Mouse (Mus musculus) ES-CJ7 (cell line): ENCODE measurements at regions not wholly inside any gene's neighbourhood (a gene's known extent, or its start where the extent isn't known, plus 50 kb on each side); places are given as distances from the start of the nearest gene placed in this dataset.

Experiments used
- DNase-seq: peaks from one replicate; pipeline ENCODE4 v3.0.0; 2011; ENCODE audit warnings: low read depth, low spot score

DNA sequence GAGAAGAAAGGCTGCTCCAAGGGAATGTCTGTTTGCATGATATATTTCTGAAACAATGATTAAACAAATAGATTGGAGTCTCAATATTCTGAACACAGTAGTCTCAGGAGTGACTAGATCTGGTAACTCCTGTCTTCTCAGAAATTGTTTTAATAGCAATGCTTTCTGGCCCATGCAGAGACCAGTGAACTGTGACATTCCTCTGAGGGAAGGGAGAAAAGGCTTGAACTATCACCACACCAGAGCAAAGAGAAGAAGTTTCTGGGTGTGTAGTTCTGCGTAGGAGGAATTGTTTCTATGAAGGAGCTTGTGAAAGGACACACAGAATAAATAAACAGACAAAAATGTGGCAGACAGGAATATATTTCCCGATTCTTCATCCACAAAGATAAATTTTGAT, 277.1 kb downstream of the Osr1 start:
- no peak for DNase-seq

DNA sequence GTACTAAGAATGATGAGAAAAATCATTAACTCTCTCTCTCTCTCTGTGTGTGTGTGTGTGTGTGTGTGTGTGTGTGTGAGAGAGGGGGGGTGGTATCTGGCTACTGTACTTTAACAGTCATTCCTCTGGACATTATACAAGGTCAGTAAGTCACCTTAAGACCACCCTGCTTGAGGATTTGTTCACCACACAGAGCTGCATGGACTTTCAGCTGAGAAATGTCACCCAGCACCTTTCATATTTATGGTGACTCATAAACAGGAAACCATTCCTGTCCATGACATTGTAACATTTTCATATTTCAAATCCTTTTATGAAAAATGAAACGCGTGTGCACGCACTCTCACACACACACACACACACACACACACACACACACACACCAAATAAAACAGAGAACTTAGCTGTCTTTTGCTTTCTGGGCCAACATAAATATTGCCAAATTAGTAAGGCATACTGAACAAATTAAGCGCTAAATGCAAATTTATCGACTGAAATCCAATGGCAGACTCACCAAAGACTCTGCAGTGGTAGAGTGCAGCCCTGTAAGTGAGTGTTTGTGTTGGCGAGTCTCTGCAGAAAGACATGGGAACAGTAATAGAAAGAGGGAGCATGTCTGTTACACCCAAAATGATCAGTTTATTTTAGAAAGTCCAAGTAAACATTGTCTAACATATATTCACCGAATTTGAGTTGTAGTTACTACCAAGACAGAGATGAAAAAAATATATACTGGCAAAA, 277.7 kb downstream of the Osr1 start:
- DNase-seq: no peak

DNA sequence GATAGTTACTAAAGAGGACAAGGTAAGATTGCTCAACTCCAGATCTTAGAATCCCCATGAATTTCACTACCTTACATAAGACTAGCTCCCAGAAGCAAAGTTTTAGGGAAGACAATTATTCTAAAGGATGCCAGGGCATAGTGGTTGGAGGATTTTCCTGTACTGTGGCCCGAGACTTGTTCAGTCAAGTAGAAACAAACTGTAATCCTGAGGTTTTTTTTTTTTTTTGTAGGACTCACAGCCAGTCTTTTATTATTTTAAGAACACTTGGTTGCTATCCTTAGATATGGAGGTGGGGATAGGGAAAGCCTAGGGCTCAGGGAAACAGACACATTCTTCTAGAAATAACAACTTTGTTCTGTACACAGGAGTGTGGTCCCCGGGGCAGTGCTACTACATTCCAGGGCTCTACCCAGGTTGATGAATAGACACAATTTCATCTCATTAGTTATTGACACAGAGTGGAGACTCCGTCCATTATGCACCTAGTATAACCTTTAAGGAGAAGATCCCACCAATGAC, 285.6 kb downstream of the Osr1 start:
- no peak for DNase-seq

DNA sequence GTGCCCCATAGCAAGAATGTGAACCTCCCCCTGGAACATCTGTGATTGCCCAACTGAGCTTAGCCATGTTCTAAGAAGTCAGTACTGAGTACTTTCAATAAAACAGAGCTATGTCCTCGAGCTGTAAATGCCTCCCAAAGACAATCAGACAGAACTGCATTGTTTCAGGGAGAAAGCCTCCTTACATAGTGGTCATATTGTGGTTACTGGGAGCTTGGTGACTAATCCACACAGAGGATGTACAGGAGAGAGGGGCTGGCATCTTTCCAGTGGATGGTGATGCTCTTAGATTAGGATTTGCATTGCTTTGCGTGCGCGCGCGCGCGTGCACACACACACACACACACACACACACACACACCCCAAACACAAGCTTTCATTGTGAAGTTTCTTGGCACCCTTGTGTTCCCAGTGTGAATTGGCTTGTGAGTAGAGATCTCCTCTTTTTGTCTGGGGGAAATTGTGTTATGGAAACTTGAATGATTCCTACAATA, 286.3 kb downstream of the Osr1 start:
- no peak for DNase-seq

DNA sequence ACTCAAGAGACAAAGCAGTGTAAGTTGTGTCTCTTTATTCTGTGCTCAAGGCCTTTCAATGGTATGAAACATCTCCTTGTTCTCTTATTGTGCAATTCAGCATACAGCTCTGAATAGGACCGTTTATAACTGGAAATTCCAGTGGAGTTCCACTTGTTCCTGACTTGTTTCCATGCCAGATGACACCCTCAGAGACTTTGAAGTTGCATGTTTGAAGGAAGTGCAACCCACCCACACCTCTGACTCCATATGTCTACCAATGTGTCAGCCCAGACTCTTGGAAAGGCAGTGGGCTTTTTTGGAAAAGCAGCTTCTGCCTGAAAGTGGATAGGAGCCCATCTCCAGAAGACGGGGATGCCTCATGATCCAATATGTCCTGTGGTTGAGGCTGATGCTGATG, 288.1 kb downstream of the Osr1 start:
- DNase-seq: no peak

DNA sequence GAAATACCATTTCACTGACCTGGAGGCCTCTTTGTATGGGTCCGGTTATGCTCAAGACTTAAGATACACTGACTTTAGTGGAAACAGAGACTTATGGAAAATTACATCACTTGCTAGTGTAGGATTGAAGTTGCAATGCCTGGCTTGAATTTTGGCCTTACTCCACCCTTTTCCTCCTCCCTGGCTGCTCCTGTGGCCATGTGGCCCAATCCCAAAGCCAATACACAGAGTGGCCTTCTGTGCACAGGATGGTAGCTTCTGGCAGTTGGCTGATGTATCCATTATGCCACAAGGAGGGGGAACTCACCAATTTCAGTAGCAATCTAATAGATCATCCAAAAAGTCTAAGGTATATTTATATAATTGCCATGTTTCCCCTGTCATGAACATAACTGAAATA, 292.4 kb downstream of the Osr1 start:
- DNase-seq: no peak

DNA sequence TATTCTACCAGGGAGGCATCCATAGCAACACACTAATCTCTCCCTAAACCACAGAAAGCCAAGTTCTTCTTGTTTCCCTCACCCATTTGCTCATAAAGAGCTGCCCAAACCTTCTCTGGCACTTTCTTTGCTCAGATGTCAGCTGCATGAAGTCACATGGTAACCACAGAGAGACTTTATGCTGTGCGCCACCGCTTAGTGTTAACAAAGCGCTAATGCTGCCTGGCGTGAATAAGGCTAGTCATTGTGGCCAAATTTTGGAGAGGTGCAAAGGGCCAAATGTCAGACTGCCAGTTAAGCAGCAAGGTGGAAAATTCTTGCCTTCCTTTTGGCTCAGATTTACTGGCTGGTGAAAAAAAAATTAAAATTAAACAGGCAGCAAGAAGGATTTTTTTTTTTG, 302.3 kb downstream of the Osr1 start:
- DNase-seq: no peak

DNA sequence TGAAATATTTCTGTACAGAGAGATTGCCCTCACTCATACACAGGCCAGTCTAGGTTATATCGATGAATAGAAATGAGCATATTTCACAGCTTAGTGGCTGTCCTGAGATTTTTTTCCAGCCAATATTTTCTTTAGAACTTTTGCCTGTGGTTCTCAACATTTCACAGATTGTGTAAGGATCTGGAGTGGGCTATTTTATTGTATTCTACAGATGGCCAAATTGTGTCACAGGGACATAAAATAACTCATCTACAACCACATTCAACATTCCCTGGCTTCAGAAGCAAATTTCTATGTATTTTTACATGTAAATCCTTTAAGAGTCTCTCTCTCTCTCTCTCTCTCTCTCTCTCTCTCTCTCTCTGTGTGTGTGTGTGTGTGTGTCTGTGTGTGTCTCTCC, 303.3 kb downstream of the Osr1 start:
- DNase-seq: no peak

DNA sequence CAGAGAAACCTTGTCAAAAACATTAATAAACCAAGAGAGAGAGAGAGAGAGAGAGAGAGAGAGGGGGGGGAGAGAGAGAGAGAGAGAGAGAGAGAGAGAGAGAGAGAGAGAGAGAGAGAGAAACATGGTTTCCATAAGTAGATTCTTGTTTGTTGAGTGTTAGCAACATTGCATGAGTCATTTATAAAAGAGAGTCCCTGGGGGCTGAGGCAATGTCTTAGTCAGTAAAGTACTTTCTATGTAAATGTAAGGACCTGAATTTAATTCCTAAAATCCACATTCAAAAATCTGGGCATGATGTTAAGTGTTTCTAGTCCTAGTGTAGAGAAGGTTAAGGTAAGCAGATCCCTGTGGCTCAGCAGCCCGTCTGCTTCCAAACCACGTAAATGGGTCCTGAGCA, 304.9 kb downstream of the Osr1 start:
- no peak for DNase-seq

DNA sequence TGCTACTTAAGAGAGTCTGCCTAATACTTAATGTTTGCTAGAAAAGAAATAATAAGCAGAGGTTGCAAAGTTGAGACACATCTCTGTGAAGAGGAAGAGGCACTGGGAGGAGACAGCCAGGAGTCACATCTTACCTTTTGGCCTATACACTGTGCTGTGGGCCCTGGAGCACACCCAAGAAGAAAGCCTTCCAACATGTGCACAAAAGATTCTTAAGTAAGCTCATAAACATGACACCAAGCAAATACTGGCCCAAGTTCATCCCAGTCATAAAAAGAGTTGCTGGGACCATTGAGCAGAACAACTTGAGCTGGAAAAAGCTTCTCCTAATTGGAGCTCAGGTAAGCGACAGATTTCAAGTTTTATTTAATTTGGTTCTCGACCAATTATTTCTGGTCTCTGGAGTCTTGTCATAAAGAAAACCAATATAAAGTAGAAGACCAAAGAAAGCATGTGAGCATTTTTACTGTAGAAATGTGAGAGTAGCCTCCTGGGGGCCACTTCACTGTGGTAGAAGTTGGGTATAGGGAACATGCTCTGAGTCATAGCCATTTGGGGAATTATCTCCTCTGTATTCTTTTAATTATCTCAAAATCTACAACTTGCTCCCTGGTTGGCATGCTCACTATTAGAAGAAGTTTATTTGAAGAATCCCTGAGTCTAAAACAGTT, 312.2 kb downstream of the Osr1 start:
- no peak for DNase-seq

DNA sequence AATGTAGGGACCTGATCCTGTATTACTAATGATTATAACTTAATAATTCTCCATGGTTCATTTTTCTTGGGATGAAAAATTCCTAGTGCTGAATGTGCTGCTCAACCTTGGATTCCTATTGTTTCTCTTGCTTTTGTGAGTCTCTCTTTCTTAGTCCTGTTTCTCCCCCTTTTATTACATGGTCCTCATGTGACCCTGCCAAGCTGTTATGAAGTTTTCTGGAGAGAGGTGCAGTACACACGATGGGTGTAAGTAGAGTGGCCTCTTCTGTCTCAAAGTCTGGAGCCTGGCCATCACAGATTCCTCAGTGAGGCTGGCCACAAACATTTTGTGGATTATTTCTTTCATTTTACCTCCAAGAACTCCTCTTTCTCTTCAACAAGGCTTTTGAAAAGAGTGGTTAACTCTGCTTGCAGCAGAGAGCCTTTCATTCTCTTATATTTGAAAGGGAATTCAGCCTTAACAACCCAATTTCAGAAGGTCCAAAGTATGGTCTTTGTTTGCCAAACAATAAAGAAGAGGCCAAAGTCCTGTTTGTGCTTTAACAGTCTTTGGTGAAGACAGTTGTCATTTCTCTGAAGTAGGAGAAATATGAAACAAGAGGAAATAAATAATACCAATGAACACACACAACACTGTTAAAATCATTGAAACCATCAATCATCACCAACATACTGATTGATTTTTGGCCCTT, 313.3 kb downstream of the Osr1 start:
- DNase-seq: no peak

DNA sequence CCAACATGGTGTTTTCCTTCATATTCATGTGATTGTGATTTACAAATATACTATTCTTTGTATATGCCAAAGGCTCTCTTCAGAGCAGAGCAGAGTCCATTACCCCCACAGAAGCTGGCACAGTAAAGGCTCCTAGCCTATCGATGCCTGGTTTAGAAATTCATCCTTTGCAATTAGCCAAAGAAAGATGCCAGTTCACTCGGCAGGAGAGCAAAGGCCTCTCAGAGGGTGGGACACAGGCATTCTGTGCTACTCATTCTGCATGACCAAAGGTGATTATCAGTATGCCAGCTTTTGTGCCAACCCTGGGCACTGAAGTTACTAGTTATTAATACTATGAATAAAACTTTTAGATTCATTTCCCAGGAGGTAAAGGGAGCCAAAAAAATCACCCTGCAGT, 324.6 kb downstream of the Osr1 start:
- no peak for DNase-seq

DNA sequence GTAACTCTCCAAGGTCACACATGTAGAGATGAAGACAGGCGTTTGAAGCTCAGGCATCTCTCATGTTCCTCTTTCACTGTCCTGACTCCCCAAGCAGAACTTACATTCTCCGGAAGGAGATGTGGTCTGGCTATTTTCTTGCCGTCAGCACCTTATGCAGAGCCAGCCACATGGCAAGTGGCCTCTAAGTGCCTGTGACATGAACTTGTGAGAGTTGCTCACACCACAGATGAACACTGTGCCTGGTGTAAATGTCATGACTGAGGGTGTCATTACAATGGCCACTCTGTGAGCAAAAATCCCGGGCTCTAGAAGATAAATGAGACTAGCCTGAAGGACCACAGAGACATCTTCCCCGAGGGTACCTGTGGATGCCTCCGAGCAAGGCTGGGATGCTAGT, 328.1 kb downstream of the Osr1 start:
- no peak for DNase-seq

DNA sequence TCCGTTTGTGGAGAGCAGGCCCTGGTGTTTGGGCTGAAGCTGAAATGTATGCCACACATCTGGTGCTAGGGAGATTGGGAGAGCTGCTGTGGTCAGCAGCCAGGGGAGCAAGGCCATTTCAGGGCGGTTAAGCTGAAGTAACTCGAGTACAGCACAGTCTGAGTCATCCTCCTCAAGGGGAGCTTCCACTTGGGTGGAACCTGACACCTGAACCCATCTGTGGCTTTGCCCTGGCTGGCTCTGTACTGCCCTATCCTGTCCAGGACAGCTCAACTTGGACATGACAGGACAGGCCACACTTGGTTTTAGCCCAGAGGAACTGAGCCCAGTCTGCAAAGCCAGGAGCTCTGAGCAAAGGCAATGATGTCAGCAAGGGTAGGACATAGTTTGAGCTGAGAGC, 328.5 kb downstream of the Osr1 start:
- DNase-seq: no peak

DNA sequence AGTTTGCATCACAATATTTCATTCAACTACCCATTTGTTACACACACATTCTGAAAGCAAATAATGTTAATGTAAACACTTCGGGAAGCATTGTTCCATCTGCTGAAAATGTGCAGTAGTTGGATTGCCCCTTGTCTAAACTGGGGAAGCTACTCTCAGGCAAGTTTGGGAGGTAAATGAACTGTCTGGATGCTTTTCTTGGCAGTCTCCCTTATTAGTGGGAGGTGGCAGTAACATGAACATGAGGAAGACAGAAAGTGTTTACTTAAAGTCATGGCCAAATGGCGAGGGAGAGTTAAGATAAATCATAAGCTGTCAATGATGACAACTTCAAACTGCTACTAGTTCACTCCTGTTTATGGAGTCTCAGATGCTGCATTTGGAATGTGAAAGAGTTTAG, 332.0 kb downstream of the Osr1 start:
- DNase-seq: no peak

DNA sequence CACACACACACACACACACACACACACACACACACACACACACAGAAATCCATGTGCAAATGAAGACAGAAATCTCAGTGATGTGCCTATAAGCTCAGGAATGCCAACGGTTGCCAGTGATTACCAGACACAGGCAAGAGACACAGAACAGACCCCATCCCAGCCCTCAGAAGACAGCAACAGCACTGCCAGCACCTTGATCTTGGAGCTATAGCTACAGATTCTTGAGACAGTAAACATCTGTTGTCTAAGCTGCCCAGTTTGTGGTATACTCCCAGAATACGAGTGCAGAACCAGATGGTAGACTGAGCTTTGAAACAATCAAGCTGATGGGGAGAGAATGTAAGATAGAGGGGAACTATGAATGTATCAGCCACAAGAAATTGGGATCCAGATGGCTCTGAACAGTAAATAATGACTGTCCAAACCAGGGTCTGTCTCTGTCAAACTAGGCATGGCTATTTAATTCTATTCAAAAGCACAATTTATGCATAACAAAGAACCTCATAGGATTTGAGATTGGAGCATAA, 333.9 kb downstream of the Osr1 start:
- DNase-seq: no peak

DNA sequence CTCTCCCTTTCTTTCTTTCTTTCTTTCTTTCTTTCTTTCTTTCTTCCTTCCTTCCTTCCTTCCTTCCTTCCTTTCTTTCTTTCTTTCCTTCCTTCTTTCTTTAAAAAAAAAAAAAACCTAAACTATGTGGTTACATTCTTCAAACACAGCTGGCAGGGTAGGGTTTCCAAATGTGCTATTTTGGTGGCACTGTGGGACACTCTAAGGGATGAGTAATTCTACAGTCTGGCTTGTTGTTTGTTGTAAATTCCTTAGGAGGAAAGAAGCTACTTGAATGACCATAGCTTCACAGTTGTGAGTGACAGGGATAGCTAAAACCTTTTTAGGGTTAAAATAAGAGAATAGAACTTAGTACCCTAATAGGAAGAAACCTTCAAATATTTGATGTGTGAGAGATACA, 342.4 kb downstream of the Osr1 start:
- DNase-seq: no peak

DNA sequence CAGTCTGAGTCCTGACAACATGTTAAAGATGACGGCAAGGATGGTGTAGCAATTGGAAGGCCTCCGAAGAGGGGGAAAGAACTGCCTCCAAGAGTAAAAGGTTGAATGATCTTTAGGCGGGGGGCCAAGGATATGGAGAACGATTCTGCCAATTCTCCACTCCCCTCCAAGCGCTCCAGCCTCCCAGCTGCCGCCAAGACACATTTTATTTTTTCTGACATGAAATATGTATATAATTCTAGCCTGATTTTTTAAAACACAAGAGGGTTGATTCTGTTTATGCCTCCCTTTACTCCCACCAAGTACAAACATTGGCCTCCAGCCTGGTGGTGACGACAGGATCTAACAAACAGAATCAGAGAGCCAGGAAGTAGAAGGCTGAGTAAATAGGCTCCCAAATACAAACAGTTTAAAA, 345.8 kb downstream of the Osr1 start:
- DNase-seq: no peak

DNA sequence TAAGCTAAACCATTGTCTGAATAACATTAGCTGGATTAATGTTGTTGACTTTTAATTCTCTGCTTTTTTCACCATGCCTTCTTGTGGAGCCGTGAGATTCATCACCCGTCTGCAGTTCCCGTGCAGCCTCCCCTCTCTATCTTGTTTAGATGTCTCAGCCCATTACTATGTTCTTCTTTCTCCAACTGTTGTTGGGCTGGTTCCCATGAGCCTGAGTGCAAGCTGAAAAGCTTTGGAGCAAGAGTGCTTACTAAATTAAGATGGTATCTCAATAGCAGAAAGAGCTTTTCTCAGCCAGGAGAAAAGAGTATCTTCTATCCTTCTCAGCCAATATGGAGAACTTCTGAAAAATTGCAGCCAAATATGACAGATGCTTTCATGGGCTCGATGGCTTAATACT, 348.1 kb downstream of the Osr1 start:
- no peak for DNase-seq

DNA sequence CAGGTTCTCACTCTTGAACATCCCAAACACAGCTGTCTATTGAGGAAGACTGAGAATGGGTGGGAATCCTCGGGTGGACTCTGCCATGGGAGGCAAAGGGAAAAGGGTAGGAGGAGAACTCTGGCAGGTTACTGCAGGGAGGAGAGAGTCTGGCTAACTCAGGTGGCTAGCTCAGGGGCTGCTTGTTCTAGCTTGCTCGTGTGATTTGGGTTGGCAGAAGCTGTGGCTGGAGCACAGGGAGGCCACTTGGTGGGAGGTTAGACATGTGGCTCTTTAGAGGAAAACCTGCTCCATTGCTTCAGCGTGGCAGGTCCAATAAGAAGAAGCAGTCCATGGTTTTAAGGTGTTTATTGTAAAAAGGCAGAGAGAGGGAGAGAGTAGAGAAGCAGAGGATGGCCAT, 349.1 kb downstream of the Osr1 start:
- no peak for DNase-seq

DNA sequence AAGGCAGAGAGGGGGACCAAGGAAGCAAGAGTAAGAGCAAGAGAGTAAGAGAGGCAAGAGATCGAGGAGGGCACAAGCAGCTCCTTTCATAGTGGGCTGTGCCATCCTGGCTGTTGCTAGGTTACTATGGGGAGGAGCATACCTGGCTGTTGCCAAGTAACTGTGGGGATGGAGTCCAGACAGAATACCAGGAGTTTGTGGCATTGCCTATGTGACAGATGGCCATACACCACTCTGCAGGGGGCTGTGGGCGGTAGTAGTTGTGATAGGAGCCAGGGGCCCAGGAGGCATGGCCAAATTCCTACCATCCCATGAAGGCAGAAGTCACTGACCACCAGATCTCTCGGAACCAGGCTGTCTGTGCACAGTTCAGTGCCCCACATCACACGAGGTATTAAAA, 349.5 kb downstream of the Osr1 start:
- no peak for DNase-seq

DNA sequence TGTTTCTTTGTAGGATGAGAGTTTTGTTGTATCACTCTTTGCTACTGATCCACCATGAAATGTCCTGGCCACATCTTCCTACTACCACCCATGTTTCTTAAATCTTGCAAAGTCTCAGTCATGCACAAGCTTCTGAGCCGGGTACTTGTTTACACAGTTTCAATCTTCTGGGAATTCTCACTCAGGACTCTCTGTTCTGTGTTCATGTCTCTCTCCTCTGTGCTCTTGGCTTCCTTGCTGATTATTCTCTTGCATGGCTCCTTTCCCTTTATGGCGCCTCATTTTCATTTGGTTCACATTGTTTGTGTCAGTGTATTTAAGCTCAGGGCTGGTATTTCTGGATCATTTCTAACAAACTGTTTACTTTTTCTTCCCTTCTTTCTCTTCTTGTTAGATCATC, 350.5 kb downstream of the Osr1 start:
- no peak for DNase-seq
